Mouse (Mus musculus) effector memory CD4-positive, alpha-beta T cell, adult 7 months (primary cell): ENCODE results near the gene Thbs4. TPM values are rescaled to one million over a fixed set of nuclear protein-coding genes. Genes with fewer than 3 reads are reported as not detected.

ENCODE experiments used
- polyA plus RNA-seq: library from polyadenylated mRNA; unstranded; fragments of 100-300 nt; shearing (Covaris generic); gene quantifications from one replicate; pipeline ENCODE4 v1.2.1, GENCODE M21; 2017

Thbs4 gene
- polyA plus RNA-seq, result not detected

DNA sequence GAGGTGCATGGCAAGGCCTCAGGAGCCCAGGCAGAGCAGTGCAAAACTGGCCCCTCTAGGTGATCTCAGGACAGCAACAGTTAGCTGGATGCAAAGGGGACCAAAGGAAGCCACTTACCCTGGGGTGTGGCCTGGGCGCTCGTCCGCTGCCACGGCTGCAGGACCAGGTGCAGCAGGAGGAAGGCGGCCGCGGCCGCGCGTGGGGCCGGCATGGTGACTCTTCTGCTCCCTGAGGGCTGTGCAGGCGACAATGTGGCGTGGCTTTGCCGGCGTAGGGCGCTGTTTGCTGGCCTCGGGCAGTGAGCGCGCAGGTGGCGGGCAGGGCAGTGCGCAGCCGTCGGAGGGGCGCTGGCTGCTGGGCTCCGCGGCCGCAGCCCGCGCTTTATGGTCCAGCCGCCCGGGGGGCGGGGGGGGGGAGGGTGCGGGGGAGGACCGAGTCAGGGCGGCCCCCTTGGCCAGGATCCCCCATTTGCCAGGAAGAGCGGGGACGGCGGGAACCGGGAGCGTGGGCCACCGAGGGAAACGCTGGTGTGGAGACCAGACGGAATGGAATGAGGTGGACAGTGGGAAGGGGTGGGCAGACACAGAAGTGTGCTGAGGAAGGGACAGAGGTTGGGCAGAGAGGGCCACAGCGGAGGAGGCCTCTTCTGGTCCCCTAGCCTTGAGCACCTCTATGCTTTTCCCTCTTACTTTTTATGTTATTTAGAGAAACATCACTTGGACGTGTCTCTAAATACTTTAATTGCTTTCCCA is at the start of gene Thbs4:
Thbs4 (minus strand) TSS at position 357 of the 753 bp plus-strand sequence.

Other genes starting within 250 kb of the Thbs4 start
- not detected for gene Spz1, start 218.6 kb downstream of the Thbs4 start, polyA plus RNA-seq
- gene Serinc5, start 183.7 kb downstream of the Thbs4 start, polyA plus RNA-seq, result 6.5 TPM
- 1.1 TPM for gene Mtx3, start 49.9 kb upstream of the Thbs4 start, polyA plus RNA-seq